Mouse (Mus musculus): Measurements from ENCODE around the gene Pgap3.

- TF ChIP-seq CTCF (IDR thresholded peaks at IDR 0.05; ENCODE audit: borderline replicate concordance, insufficient read depth, low read depth, low read length): no peak
- no peak for TF ChIP-seq POLR2A (IDR thresholded peaks at IDR 0.05; ENCODE audit: borderline replicate concordance, insufficient read depth, low read length)
Measured at GRCm38 (mm10) chr11:98394301-98394700, 6.0 kb downstream of the Pgap3 start.
